Mouse (Mus musculus) E14TG2a.4 (cell line): ENCODE measurements around the gene Agbl4.

Experiments
- H3K27me3 ChIP-seq: 2 replicates; pipeline ENCODE4 v1.6.1; 2014; ENCODE audit warnings: low read length, control low read depth; ENCODE audit not compliant: insufficient read depth
- H3K36me3 ChIP-seq: 2 replicates; pipeline ENCODE4 v1.6.1; 2014; ENCODE audit warnings: low read length, control low read depth; ENCODE audit not compliant: insufficient read depth
- H3K4me1 ChIP-seq: replicated peaks from 2 replicates; pipeline ENCODE4 v1.6.1; 2014; ENCODE audit warnings: low read depth, low read length, control low read depth
- H3K4me3 ChIP-seq: replicated peaks from 2 replicates; pipeline ENCODE4 v1.5.1; 2014; ENCODE audit warnings: mild to moderate bottlenecking, low read length
- H3K9me3 ChIP-seq: 2 replicates; pipeline ENCODE4 v1.6.1; 2014; ENCODE audit warnings: low read length, control low read depth
- CTCF ChIP-seq: conservative IDR thresholded peaks from 2 replicates; pipeline ENCODE4 v1.5.1; 2014; ENCODE audit warnings: low read length
- NANOG ChIP-seq: IDR thresholded peaks from 2 replicates; pipeline ENCODE4 v1.6.1; 2014; ENCODE audit warnings: borderline replicate concordance, low read length, mixed read lengths
- POU5F1 ChIP-seq: IDR thresholded peaks from 2 replicates; pipeline ENCODE4 v1.6.1; 2014; ENCODE audit warnings: low read length, borderline replicate concordance

The Agbl4 gene

GRCm38 (mm10) chr4:111607826-111608500 lies 1210.5 kb downstream of the Agbl4 start:
- TF ChIP-seq CTCF (no peak), NANOG (no peak), POU5F1 (no peak)
- H3K9me3 ChIP-seq = no peaks in the 10 kb centered on the region
- no peaks in the 10 kb centered on the region for H3K4me1 ChIP-seq
- no peak overlapping the region for H3K4me3 ChIP-seq
- no peaks in the 10 kb centered on the region for H3K36me3 ChIP-seq
- H3K27me3 ChIP-seq = no peaks in the 10 kb centered on the region

- no peak overlapping the region for H3K4me3 ChIP-seq
- TF ChIP-seq NANOG (no peak), POU5F1 (no peak), CTCF (no peak)
- H3K27me3 ChIP-seq = no peaks in the 10 kb centered on the region
- H3K9me3 ChIP-seq = no peaks in the 10 kb centered on the region
- H3K4me1 ChIP-seq = no peaks in the 10 kb centered on the region
- no peaks in the 10 kb centered on the region for H3K36me3 ChIP-seq
Measured at GRCm38 (mm10) chr4:111621865-111622264, 1224.4 kb downstream of the Agbl4 start.

GRCm38 (mm10) chr4:111624914-111625313 lies 1227.5 kb downstream of the Agbl4 start:
- Histone ChIP-seq H3K4me1 (no peaks in the 10 kb centered on the region), H3K36me3 (no peaks in the 10 kb centered on the region), H3K27me3 (no peaks in the 10 kb centered on the region), H3K4me3 (no peak overlapping the region), H3K9me3 (no peaks in the 10 kb centered on the region)
- TF ChIP-seq NANOG (no peak), POU5F1 (no peak), CTCF (no peak)

- TF ChIP-seq NANOG (no peak), CTCF (peak; percentile 80), POU5F1 (no peak)
- H3K27me3 ChIP-seq = no peaks in the 10 kb centered on the region
- no peak overlapping the region for H3K4me3 ChIP-seq
- no peaks in the 10 kb centered on the region for H3K4me1 ChIP-seq
- H3K36me3 ChIP-seq = no peaks in the 10 kb centered on the region
- no peaks in the 10 kb centered on the region for H3K9me3 ChIP-seq
Measured at GRCm38 (mm10) chr4:111626118-111626830, 1228.8 kb downstream of the Agbl4 start.

DNA sequence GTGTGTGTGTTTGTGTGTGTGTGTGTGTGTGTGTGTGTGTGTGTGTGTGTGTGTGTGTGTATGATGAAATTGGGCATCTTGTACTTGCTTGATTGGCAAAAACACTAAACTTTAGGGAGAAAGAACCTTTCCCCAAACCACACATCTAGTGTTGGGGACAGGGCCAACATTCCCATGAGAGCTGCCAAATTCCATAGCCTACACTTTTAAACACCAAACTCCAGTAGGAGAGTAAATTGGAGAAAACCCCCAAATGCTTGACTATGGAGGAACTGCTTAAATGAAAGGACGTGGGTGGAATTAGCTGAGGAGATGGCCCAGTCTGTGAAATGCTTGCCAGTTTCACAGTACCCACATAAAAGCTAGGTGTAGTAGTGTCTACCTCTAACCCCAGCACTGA lies 1235.2 kb downstream of the Agbl4 start:
- Histone ChIP-seq H3K9me3 (no peaks in the 10 kb centered on the region), H3K4me1 (no peaks in the 10 kb centered on the region), H3K27me3 (no peaks in the 10 kb centered on the region), H3K4me3 (no peak overlapping the region), H3K36me3 (no peaks in the 10 kb centered on the region)
- TF ChIP-seq CTCF = no peak

DNA sequence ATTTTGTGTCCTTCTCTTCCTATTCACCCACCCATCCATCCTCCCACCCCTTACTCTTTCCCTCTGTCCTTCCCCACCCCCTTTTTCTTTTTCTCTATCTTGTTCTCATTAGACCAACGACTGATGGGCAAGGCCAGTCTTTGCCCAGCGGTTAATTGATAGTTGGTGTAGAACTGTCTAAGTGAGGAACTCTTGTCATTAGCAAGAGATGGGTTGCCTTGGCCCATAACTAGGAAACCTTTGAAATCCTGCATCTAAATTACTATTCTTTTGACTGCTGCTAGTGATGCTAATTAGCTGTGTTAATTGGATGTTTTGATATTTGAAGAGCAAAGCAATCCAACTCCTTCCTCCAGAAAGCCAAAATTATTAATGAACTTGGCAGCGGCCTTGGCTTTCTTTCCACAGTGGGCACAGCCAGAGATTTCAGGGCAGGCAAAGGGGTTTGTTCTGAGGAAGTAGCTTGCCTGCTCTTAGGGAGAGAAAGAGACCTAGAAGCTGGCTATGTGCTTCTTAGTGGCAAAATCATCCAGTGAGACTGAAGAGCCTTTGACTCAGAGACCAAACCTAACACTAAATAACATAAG lies 1238.2 kb downstream of the Agbl4 start:
- Histone ChIP-seq H3K27me3 (no peaks in the 10 kb centered on the region), H3K36me3 (no peaks in the 10 kb centered on the region), H3K9me3 (no peaks in the 10 kb centered on the region), H3K4me1 (peaks cover 10% of the 10 kb centered on the region), H3K4me3 (no peak overlapping the region)
- TF ChIP-seq POU5F1 (no peak), NANOG (no peak), CTCF (no peak)

DNA sequence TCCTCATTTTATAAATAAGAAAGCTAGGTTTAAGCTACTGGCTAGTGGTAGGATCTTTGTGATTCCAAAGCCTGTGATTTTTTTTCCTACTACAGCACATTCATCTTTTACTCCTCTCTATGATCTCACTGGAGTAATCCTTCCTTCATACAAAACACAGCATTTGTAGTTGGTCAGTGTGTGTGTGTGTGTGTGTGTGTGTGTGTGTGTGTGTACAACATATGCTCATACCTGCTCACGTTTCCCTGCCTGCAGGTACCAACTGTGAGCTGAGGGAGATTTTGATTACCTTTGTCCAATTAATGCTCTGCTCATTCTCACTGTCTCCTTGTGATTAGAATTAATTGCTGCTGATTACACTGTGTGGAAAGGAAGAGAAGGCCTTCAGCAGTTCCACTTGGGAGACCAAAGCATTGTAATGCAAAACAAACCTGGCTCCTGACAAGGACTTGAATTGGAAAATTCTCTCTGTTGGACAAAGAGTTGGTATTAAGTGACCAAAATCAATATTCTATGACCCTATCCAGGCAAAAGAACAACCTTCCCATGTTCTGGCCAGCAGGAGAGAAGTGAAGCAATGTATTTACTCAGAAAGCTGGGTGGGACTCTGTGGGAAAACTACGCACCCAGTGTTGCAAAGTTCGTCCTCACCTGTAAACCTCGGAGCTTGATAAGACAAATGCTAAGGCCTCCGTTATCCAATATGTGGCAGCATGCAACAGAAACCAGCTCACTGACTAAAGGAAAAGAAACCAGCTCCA lies 1241.7 kb downstream of the Agbl4 start:
- H3K9me3 ChIP-seq = peaks cover under 1% of the 10 kb centered on the region; the same call in 1 of the 2 replicates
- H3K4me1 ChIP-seq = peaks cover 10% of the 10 kb centered on the region
- no peaks in the 10 kb centered on the region for H3K27me3 ChIP-seq
- no peaks in the 10 kb centered on the region for H3K36me3 ChIP-seq
- TF ChIP-seq POU5F1 (no peak), NANOG (no peak), CTCF (no peak)
- no peak overlapping the region for H3K4me3 ChIP-seq

- Histone ChIP-seq H3K9me3 (peaks cover 4% of the 10 kb centered on the region; the same call in 1 of the 2 replicates), H3K36me3 (no peaks in the 10 kb centered on the region), H3K4me1 (no peaks in the 10 kb centered on the region), H3K4me3 (no peak overlapping the region), H3K27me3 (no peaks in the 10 kb centered on the region)
- TF ChIP-seq CTCF = no peak
- no peak for TF ChIP-seq POU5F1
- no peak for TF ChIP-seq NANOG
Measured at GRCm38 (mm10) chr4:111645117-111645830, 1247.8 kb downstream of the Agbl4 start.
